Mouse (Mus musculus) C3H10T1/2 (cell line): ENCODE data around the gene Stac2. TPM values are rescaled to one million over a fixed set of nuclear protein-coding genes. Genes with fewer than 3 reads are reported as not detected.

Experiments used
- polyA plus RNA-seq, 2 experiments: library from polyadenylated mRNA; unstranded; fragments of >200 nt; fragmentation: generic; extraction: Trizol; gene quantifications; one replicate each; pipeline ENCODE4 v1.2.1; 2012; ENCODE audit warnings: missing spikeins in 2 of 2

The Stac2 gene
- polyA plus RNA-seq, result 1 to 10 TPM; 4.8 to 7.8 TPM

GRCm38 (mm10) chr11:98052989-98053834 lies at the start of gene Stac2:
Stac2 (minus strand) TSS chr11:98053462.

GRCm38 (mm10) chr11:98026570-98027296 lies 26.5 kb downstream of the Stac2 start, which contains the start of gene Rpl19:
Rpl19 (plus strand) TSS chr11:98026710.

DNA sequence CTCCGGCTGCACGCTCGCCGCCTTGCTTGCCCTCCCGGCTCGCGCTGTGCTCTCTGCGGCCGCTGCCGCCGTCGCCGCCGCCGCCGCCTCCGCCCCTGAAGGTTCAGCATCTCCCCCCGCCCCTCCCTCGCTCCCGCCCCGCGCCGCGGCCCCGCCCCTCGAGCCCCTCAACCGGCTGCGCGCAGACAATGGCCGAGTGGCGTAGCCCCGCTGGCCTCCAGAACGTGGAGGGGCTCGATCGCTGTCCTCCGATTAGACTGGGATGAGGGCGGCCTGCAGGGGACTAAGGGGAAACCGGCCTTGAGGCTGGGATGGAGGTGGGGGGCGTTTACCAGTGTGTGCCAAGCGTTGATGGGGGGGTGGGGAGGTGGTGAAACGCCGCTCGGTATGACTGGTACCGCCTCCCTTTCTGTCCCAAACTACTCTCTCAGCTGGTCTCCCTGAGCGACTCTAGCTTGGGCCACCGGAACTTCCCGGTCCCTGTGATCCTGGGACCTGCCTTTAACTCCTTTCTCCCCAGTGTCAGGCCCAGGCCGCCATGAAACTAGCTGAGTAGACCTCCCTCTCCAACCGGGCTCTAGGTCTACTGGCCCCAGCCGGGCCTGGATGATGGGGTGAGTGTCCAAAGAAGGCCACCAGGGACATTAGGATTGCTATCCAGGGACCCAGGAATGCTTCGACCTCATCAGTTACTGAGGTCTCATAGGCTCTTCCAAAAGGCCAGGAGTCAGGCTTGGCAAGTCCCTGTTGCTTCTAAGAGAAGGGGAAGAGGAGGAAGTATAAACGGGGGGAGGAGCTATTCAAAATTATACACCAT lies 30.5 kb downstream of the Stac2 start, which contains the start of gene Cacnb1:
TSS of gene Cacnb1 (minus strand) at position 480 of the 817 bp plus-strand sequence.

DNA sequence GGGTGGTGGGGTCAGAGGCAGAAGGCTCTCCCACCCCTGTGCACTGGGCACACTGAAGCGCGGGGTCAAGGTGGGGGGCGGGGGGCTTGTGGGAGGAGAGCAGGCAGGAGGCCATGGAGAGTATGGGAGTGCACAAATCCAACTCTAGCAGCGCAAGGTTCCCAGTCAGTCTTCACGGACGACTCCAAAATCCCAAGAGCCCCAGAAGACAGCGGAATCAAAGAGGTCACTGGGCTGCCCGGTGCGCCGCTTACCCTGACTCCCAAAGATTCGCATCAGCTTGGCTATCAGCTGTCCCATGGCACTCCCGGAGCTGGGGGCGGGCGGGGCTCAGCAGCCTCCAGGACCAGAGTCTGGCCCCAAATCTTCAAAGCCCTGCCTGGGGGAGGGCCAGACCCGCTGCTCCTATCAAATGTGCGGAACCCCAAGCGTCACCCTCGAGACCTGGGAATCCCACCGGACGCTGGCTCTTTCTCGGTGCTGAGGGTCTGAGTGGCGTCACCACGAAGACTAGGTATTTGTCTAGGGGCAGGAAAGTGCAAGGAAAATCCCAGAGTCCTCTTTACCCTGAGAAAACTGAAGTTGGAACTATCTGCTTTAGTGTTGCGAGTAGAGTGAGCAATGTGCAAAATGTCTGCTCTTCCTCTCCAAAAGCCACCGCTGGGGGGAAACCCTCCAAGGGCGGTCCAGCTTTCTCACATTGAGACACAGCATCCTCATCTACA lies 57.5 kb downstream of the Stac2 start, which contains the start of gene Arl5c:
TSS of gene Arl5c (minus strand) at position 618 of the 725 bp plus-strand sequence.

Other genes with a start within 250 kb of the Stac2 start
- gene B230217C12Rik, start 212.7 kb downstream of the Stac2 start, polyA plus RNA-seq, result 1 to 10 TPM in 1 of 2 experiments, under 1 TPM in 1; 0.88 to 5.5 TPM
- under 1 TPM in 1 of 2 experiments, not detected in 1; 0.20 TPM for gene Fbxo47, start 169.3 kb downstream of the Stac2 start, polyA plus RNA-seq
- under 1 TPM; 0.11 to 0.21 TPM for gene Plxdc1, start 67.0 kb downstream of the Stac2 start, polyA plus RNA-seq
- 1 to 10 TPM; 1.6 to 1.7 TPM for gene Arl5c, start 57.3 kb downstream of the Stac2 start, polyA plus RNA-seq
- gene Cacnb1, start 30.4 kb downstream of the Stac2 start, polyA plus RNA-seq, result 10 to 100 TPM in 1 of 2 experiments, 1 to 10 TPM in 1; 2.6 to 12.5 TPM
- gene Rpl19, start 26.8 kb downstream of the Stac2 start, polyA plus RNA-seq, result 1,000 to 10,000 TPM; 5,344 to 9,149 TPM
- gene Fbxl20, start 96.9 kb upstream of the Stac2 start, polyA plus RNA-seq, result 10 to 100 TPM in 1 of 2 experiments, 1 to 10 TPM in 1; 1.4 to 13.1 TPM
- 10 to 100 TPM in 1 of 2 experiments, 1 to 10 TPM in 1; 7.6 to 18.8 TPM for gene Med1, start 139.8 kb upstream of the Stac2 start, polyA plus RNA-seq
- gene Cdk12, start 149.6 kb upstream of the Stac2 start, polyA plus RNA-seq, result 10 to 100 TPM in 1 of 2 experiments, 1 to 10 TPM in 1; 1.0 to 10.1 TPM